Mouse (Mus musculus): Measurements from ENCODE around the gene Aym1. TPM values are rescaled to one million over a fixed set of nuclear protein-coding genes. Genes with fewer than 3 reads are reported as not detected.

Gene Aym1
- polyA plus RNA-seq (2012; rRNA removed) (not detected in 2 replicates), polyA plus RNA-seq (2014; fragmentation: Nextera tagmentation; extraction: Ambion mirVana) (not detected in 2 replicates)

- Histone ChIP-seq H3K4me3 (ENCODE audit: insufficient read depth in 1 of 2, low read depth in 2 of 2, low read length in 2 of 2) (no peak within 1 kb of the TSS), H3K4me2 (ENCODE audit: low read depth) (no peak within 1 kb of the TSS), H3K27me3 (ENCODE audit: control insufficient read depth, insufficient read depth, low read length) (no peaks in the 10 kb centered on the region; the same call in 1 of the 2 replicates), H3K36me3 (replicated peaks; ENCODE audit: control insufficient read depth, insufficient read depth, low read depth) (no peaks in the 10 kb centered on the region), H3K4me1 (replicated peaks; ENCODE audit: control insufficient read depth in 2 of 2, insufficient read depth in 2 of 2, low read length in 1 of 2) (no peaks in the 10 kb centered on the region), H3K9me3 (ENCODE audit: control insufficient read depth, low read length) (no peaks in the 10 kb centered on the region), H3K9ac (replicated peaks) (no peak within 1 kb of the TSS), H3K27ac (no peak within 1 kb of the TSS)
- no peak for DNase-seq (ENCODE audit: low read depth in 3 of 3, low spot score in 3 of 3)
- TF ChIP-seq EP300 (IDR thresholded peaks at IDR 0.05; ENCODE audit: low read depth) (no peak), CTCF (IDR thresholded peaks at IDR 0.05; ENCODE audit: low read depth) (no peak)
- ATAC-seq (ENCODE audit: insufficient read depth) = no peak
- WGBS (ENCODE audit: insufficient replicate concordance) = 36% methylated on average over 5 of the region's 6 CpGs
These were observed at the start of gene Aym1 for GRCm38 (mm10) chr5:113357186-113357585. Gene Aym1 (plus strand): TSS chr5:113357294.

DNA sequence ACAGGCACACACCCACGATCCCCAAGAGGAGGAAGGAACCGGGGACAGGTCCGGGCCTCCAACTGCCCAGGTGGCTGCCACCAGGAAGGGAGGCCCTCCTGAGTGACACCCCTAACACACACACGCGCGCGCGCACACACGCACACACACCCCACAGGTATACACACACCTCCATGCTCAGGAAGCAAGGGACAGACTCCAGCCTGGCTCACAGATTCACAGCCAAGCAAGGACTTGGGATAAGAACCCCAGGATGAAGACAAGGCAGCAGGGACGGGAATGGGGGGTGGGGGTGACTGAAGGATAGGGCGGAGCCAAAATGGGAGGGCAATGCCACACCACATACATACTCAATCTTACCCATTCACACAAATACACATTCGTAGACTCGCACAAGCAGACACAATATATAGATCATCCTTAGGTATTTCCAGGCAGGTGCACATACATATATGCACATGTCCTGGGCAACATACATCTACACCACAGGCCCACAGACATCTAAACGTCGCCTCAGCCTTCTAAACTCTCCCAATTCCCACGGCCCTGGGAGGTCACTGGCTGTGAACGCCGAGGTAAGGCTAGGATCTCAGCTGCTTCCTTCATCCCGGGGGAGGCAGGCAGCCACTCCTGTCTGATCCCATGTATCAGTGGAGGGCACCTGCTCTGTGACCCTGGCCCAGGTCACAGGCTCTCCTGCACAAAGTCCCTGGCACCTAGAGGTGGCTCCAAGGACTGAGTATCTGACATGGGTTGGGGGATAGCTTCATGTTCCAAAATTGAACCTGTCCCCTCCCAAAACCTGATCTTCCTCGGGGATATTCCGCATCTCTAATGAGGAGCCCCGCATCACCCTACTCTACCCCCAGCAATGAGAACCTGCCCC, 47.4 kb upstream of the Aym1 start:
- peaks cover 2% of the 10 kb centered on the region; the same call in 1 of the 2 replicates for H3K27me3 ChIP-seq (ENCODE audit: control insufficient read depth, insufficient read depth, low read length)
- WGBS (ENCODE audit: insufficient replicate concordance) = 52% methylated on average over 22 of the region's 22 CpGs
- no peaks in the 10 kb centered on the region for H3K9me3 ChIP-seq (ENCODE audit: control insufficient read depth, low read length)
- no peak overlapping the region; the same call in 1 of the 2 replicates for H3K4me2 ChIP-seq (ENCODE audit: low read depth)
- H3K27ac ChIP-seq = no peak overlapping the region
- H3K4me1 ChIP-seq (replicated peaks; ENCODE audit: control insufficient read depth in 2 of 2, insufficient read depth in 2 of 2, low read length in 1 of 2) = no peaks in the 10 kb centered on the region
- ATAC-seq (ENCODE audit: insufficient read depth) = no peak
- no peak overlapping the region; a peak in 1 of 4 replicates for H3K4me3 ChIP-seq (ENCODE audit: insufficient read depth in 1 of 2, low read depth in 2 of 2, low read length in 2 of 2)
- TF ChIP-seq EP300 (IDR thresholded peaks at IDR 0.05; ENCODE audit: low read depth) = no peak
- TF ChIP-seq CTCF (IDR thresholded peaks at IDR 0.05; ENCODE audit: low read depth) = no peak
- H3K36me3 ChIP-seq (replicated peaks; ENCODE audit: control insufficient read depth, insufficient read depth, low read depth) = no peaks in the 10 kb centered on the region
- no peak overlapping the region for H3K9ac ChIP-seq (replicated peaks)
- no peak for DNase-seq (ENCODE audit: low read depth in 3 of 3, low spot score in 3 of 3)

- Histone ChIP-seq H3K9me3 (ENCODE audit: control insufficient read depth, low read length) (no peaks in the 10 kb centered on the region), H3K27me3 (ENCODE audit: control insufficient read depth, insufficient read depth, low read length) (peaks cover 2% of the 10 kb centered on the region; the same call in 1 of the 2 replicates), H3K4me1 (replicated peaks; ENCODE audit: control insufficient read depth in 2 of 2, insufficient read depth in 2 of 2, low read length in 1 of 2) (no peaks in the 10 kb centered on the region), H3K9ac (replicated peaks) (no peak within 1 kb of the TSS), H3K4me3 (ENCODE audit: insufficient read depth in 1 of 2, low read depth in 2 of 2, low read length in 2 of 2) (peak within 1 kb of the TSS; percentile 24 to 30; a peak in 3 of 4 replicates), H3K36me3 (replicated peaks; ENCODE audit: control insufficient read depth, insufficient read depth, low read depth) (no peaks in the 10 kb centered on the region), H3K4me2 (ENCODE audit: low read depth) (peak within 1 kb of the TSS; percentile 49), H3K27ac (no peak within 1 kb of the TSS)
- 4% methylated on average over 53 of the region's 53 CpGs for WGBS (ENCODE audit: insufficient replicate concordance)
- ATAC-seq (ENCODE audit: insufficient read depth) (no peak), DNase-seq (ENCODE audit: low read depth in 3 of 3, low spot score in 3 of 3) (peak in 1 of 3 experiments; percentile 10)
- peak; percentile 57 for TF ChIP-seq CTCF (IDR thresholded peaks at IDR 0.05; ENCODE audit: low read depth)
- no peak for TF ChIP-seq EP300 (IDR thresholded peaks at IDR 0.05; ENCODE audit: low read depth)
These were observed 46.6 kb upstream of the Aym1 start, which contains the start of gene Sgsm1 for GRCm38 (mm10) chr5:113310377-113311003. Gene Sgsm1 (minus strand): TSS chr5:113310786.

- no peak for ATAC-seq (ENCODE audit: insufficient read depth)
- TF ChIP-seq EP300 (IDR thresholded peaks at IDR 0.05; ENCODE audit: low read depth) (no peak), CTCF (IDR thresholded peaks at IDR 0.05; ENCODE audit: low read depth) (peak; percentile 81)
- no peak overlapping the region for H3K27ac ChIP-seq
- 2% methylated on average over 24 of the region's 24 CpGs for WGBS (ENCODE audit: insufficient replicate concordance)
- H3K4me1 ChIP-seq (replicated peaks; ENCODE audit: control insufficient read depth in 2 of 2, insufficient read depth in 2 of 2, low read length in 1 of 2) = no peaks in the 10 kb centered on the region
- no peaks in the 10 kb centered on the region for H3K9me3 ChIP-seq (ENCODE audit: control insufficient read depth, low read length)
- H3K27me3 ChIP-seq (ENCODE audit: control insufficient read depth, insufficient read depth, low read length) = peaks cover 2% of the 10 kb centered on the region; the same call in 1 of the 2 replicates
- no peaks in the 10 kb centered on the region for H3K36me3 ChIP-seq (replicated peaks; ENCODE audit: control insufficient read depth, insufficient read depth, low read depth)
- DNase-seq (ENCODE audit: low read depth in 3 of 3, low spot score in 3 of 3) = no peak
- H3K4me3 ChIP-seq (ENCODE audit: insufficient read depth in 1 of 2, low read depth in 2 of 2, low read length in 2 of 2) = no peak overlapping the region
- no peak overlapping the region for H3K4me2 ChIP-seq (ENCODE audit: low read depth)
- no peak overlapping the region for H3K9ac ChIP-seq (replicated peaks)
These were observed 43.1 kb upstream of the Aym1 start for GRCm38 (mm10) chr5:113313998-113314397.

All from liver, embryonic 14.5 days (tissue).